Mouse (Mus musculus): Measurements from ENCODE around the gene Slc29a3. TPM values are rescaled to one million over a fixed set of nuclear protein-coding genes. Genes with fewer than 3 reads are reported as not detected.

Slc29a3 gene
- polyA plus RNA-seq, 1 experiment from 2014 or later, result 11.8 TPM

GRCm38 (mm10) chr10:60685764-60686640 lies 66.6 kb downstream of the Slc29a3 start:
- Histone ChIP-seq H3K36me3 (no peaks in the 10 kb centered on the region), H3K9me3 (no peaks in the 10 kb centered on the region), H3K27me3 (ENCODE audit: insufficient read depth, poor library complexity, severe bottlenecking) (peaks cover 90% of the 10 kb centered on the region), H3K4me3 (peak overlapping the region; percentile 70), H3K4me1 (replicated peaks) (peaks cover 26% of the 10 kb centered on the region), H3K27ac (no peak overlapping the region)
- whole genome bisulfite sequencing, result 7% methylated on average over 50 of the region's 50 CpGs
- DNase-seq (ENCODE audit: low spot score), result peak; percentile 38

- H3K27ac ChIP-seq, result no peak overlapping the region
- H3K36me3 ChIP-seq, result no peaks in the 10 kb centered on the region
- H3K9me3 ChIP-seq, result no peaks in the 10 kb centered on the region
- H3K27me3 ChIP-seq (ENCODE audit: insufficient read depth, poor library complexity, severe bottlenecking), result peaks cover 26% of the 10 kb centered on the region
- H3K4me1 ChIP-seq (replicated peaks), result no peaks in the 10 kb centered on the region
- no peak overlapping the region for H3K4me3 ChIP-seq
- 83% methylated on average over 3 of the region's 3 CpGs for WGBS
- no peak for DNase-seq (ENCODE audit: low spot score)
Observed at GRCm38 (mm10) chr10:60678926-60679325, 73.7 kb downstream of the Slc29a3 start.

GRCm38 (mm10) chr10:60677319-60677718 lies 75.3 kb downstream of the Slc29a3 start:
- Histone ChIP-seq H3K36me3 (no peaks in the 10 kb centered on the region), H3K4me1 (replicated peaks) (no peaks in the 10 kb centered on the region), H3K27me3 (ENCODE audit: insufficient read depth, poor library complexity, severe bottlenecking) (0 out of 2 replicates have a peak, but pooled peaks cover 10% of the 10 kb centered on the region), H3K9me3 (no peaks in the 10 kb centered on the region), H3K4me3 (no peak overlapping the region), H3K27ac (no peak overlapping the region)
- WGBS, result 77% methylated on average over 4 of the region's 4 CpGs
- DNase-seq (ENCODE audit: low spot score), result no peak

DNA sequence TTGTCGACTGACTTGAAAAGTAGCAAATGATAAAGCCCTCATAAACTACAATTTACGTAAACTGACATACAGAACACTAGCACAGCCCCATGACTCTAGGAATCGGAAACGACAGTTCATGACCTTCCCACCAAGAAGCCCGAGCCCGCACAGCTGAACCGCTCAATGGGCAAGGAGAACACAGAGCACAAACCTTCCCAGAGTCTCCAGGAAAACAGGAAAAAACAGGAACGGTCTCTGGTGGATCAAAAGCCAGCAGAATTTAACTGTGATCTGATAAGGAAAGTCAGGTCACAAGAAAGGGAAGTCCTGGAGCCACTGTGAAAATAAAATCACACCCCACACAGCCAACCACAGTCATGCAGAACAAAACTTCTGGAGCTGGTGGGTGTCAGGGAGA lies 82.4 kb downstream of the Slc29a3 start:
- H3K4me1 ChIP-seq (replicated peaks), result no peaks in the 10 kb centered on the region; the same call in 1 of the 2 replicates
- 80% methylated on average over 8 of the region's 8 CpGs for WGBS
- H3K27ac ChIP-seq, result no peak overlapping the region
- H3K36me3 ChIP-seq, result no peaks in the 10 kb centered on the region
- H3K27me3 ChIP-seq (ENCODE audit: insufficient read depth, poor library complexity, severe bottlenecking), result no peaks in the 10 kb centered on the region
- H3K4me3 ChIP-seq, result no peak overlapping the region
- no peaks in the 10 kb centered on the region for H3K9me3 ChIP-seq
- DNase-seq (ENCODE audit: low spot score), result no peak

DNA sequence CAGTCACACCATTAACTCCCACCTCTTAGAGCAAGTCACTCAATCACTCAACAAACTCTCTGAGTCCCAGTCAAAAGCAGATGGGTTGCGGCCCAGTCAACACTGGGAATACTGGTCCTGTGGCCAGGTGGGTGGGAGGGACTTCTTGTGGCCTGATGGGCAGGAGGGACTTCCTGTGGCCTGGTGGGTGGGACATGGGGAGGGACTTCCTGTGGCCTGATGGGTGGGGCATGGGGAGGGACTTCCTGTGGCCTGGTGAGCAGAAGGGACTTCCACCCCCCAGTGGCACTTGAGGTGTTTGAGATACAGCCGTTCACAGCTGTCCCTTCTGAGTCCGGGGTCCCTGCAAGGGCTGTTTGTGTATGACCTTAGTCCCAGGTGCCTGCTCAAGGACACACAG lies 84.0 kb downstream of the Slc29a3 start:
- WGBS, result 86% methylated on average over 3 of the region's 3 CpGs

More for the DNA sequence above, 84.0 kb downstream of the Slc29a3 start:
- Histone ChIP-seq H3K9me3 (no peaks in the 10 kb centered on the region), H3K4me1 (replicated peaks) (no peaks in the 10 kb centered on the region; the same call in 1 of the 2 replicates), H3K27ac (no peak overlapping the region), H3K27me3 (ENCODE audit: insufficient read depth, poor library complexity, severe bottlenecking) (no peaks in the 10 kb centered on the region), H3K36me3 (no peaks in the 10 kb centered on the region), H3K4me3 (no peak overlapping the region)
- DNase-seq (ENCODE audit: low spot score), result no peak

Other genes with a start within 250 kb of the Slc29a3 start
- gene Cdh23, start 56.3 kb downstream of the Slc29a3 start, polyA plus RNA-seq (2016; fragmentation: Nextera tagmentation; extraction: Ambion mirVana), result 0.16 and 0.41 TPM in 2 replicates
- gene Unc5b, start 78.8 kb upstream of the Slc29a3 start, polyA plus RNA-seq (2016; fragmentation: Nextera tagmentation; extraction: Ambion mirVana), result 2.4 and 2.6 TPM in 2 replicates

All from hindbrain, embryonic 10.5 days (tissue).